Mouse (Mus musculus): ENCODE results near the gene Ggcx.

Ggcx gene

GRCm38 (mm10) chr6:72387816-72388215 is 26.3 kb upstream of the Ggcx start:
- no peak for DNase-seq (ENCODE audit: low spot score in 2 of 2)

- no peak for DNase-seq (ENCODE audit: low spot score in 2 of 2)
Measured at GRCm38 (mm10) chr6:72388266-72388665, 25.8 kb upstream of the Ggcx start.

GRCm38 (mm10) chr6:72388791-72389329 is 25.2 kb upstream of the Ggcx start:
- no peak for DNase-seq (ENCODE audit: low spot score in 2 of 2)

- DNase-seq (ENCODE audit: low spot score in 2 of 2), result no peak
Measured at GRCm38 (mm10) chr6:72389471-72389940, 24.6 kb upstream of the Ggcx start.

- DNase-seq (ENCODE audit: low spot score in 2 of 2), result peak; percentile 81 to 82
Measured at GRCm38 (mm10) chr6:72389941-72390771, 24.0 kb upstream of the Ggcx start, which contains the start of gene Vamp8. TSS of gene Vamp8 (minus strand) at chr6:72390703.

GRCm38 (mm10) chr6:72390795-72391521 is 23.1 kb upstream of the Ggcx start:
- DNase-seq (ENCODE audit: low spot score in 2 of 2), result peak in 1 of 2 experiments; percentile 37

- DNase-seq (ENCODE audit: low spot score in 2 of 2), result no peak
Measured at GRCm38 (mm10) chr6:72392341-72392740, 21.8 kb upstream of the Ggcx start.

- DNase-seq (ENCODE audit: low spot score in 2 of 2), result no peak
Measured at GRCm38 (mm10) chr6:72396837-72397251, 17.3 kb upstream of the Ggcx start.

GRCm38 (mm10) chr6:72399967-72400366 is 14.1 kb upstream of the Ggcx start:
- DNase-seq (ENCODE audit: low spot score in 2 of 2), result no peak

- peak; percentile 56 to 58 for DNase-seq (ENCODE audit: low spot score in 2 of 2)
Measured at GRCm38 (mm10) chr6:72401875-72402274, 12.2 kb upstream of the Ggcx start.

- no peak for DNase-seq (ENCODE audit: low spot score in 2 of 2)
Measured at GRCm38 (mm10) chr6:72405356-72405755, 8.8 kb upstream of the Ggcx start.

GRCm38 (mm10) chr6:72407119-72407518 is 7.0 kb upstream of the Ggcx start:
- peak; percentile 66 to 80 for DNase-seq (ENCODE audit: low spot score in 2 of 2)

GRCm38 (mm10) chr6:72409567-72409966 is 4.5 kb upstream of the Ggcx start:
- DNase-seq (ENCODE audit: low spot score in 2 of 2), result no peak

GRCm38 (mm10) chr6:72410003-72410402 is 4.1 kb upstream of the Ggcx start:
- no peak for DNase-seq (ENCODE audit: low spot score in 2 of 2)

GRCm38 (mm10) chr6:72410518-72410917 is 3.6 kb upstream of the Ggcx start:
- no peak for DNase-seq (ENCODE audit: low spot score in 2 of 2)

GRCm38 (mm10) chr6:72415181-72415580 is 1.1 kb downstream of the Ggcx start:
- no peak for DNase-seq (ENCODE audit: low spot score in 2 of 2)

- no peak for DNase-seq (ENCODE audit: low spot score in 2 of 2)
Measured at GRCm38 (mm10) chr6:72415964-72416772, 2.1 kb downstream of the Ggcx start.

- DNase-seq (ENCODE audit: low spot score in 2 of 2), result no peak
Measured at GRCm38 (mm10) chr6:72418279-72418678, 4.2 kb downstream of the Ggcx start.

GRCm38 (mm10) chr6:72419806-72420205 is 5.7 kb downstream of the Ggcx start:
- DNase-seq (ENCODE audit: low spot score in 2 of 2), result no peak

GRCm38 (mm10) chr6:72420901-72421300 is 6.8 kb downstream of the Ggcx start:
- no peak for DNase-seq (ENCODE audit: low spot score in 2 of 2)

GRCm38 (mm10) chr6:72425646-72426045 is 11.5 kb downstream of the Ggcx start:
- no peak for DNase-seq (ENCODE audit: low spot score in 2 of 2)

GRCm38 (mm10) chr6:72428036-72428435 is 13.9 kb downstream of the Ggcx start:
- peak; percentile 37 to 59 for DNase-seq (ENCODE audit: low spot score in 2 of 2)

Measured in urinary bladder, adult 18-20 months (tissue).